ENCODE assay signal across 16 mouse cellular contexts in genomic region chr7:122740663-122741062, GRCm38 (mm10).
"Had no signal": no experiment of that assay in that cellular context is flagged by ENCODE, and none has a peak within 500 bp of the region (broad histone marks: within the 10 kb centered on the region; RNA-seq: fewer than 3 reads in every experiment).

No protein-coding gene starts in this region.

- H3K4me2 ChIP-seq: liver, embryonic 13.5 days; midbrain, embryonic 12.5 days; midbrain, embryonic 15.5 days; neural tube, embryonic 13.5 days had no signal

- ATAC-seq: midbrain, embryonic 15.5 days had no signal

- H3K27me3 ChIP-seq: liver, embryonic 13.5 days; midbrain, embryonic 12.5 days; midbrain, embryonic 15.5 days; neural tube, embryonic 13.5 days had no signal

- H3K9ac ChIP-seq: liver, embryonic 13.5 days; midbrain, embryonic 12.5 days; midbrain, embryonic 15.5 days; neural tube, embryonic 13.5 days had no signal

- H3K9me3 ChIP-seq: liver, embryonic 13.5 days; midbrain, embryonic 12.5 days; midbrain, embryonic 15.5 days; neural tube, embryonic 13.5 days had no signal

- H3K4me1 ChIP-seq: liver, embryonic 13.5 days; midbrain, embryonic 12.5 days; neural tube, embryonic 13.5 days had no signal

- H3K36me3 ChIP-seq: liver, embryonic 13.5 days; midbrain, embryonic 12.5 days; midbrain, embryonic 15.5 days; neural tube, embryonic 13.5 days had no signal

- H3K4me3 ChIP-seq: liver, embryonic 13.5 days; midbrain, embryonic 12.5 days; midbrain, embryonic 15.5 days; myocyte; neural tube, embryonic 13.5 days had no signal

- H3K27ac ChIP-seq: liver, embryonic 13.5 days; midbrain, embryonic 12.5 days; midbrain, embryonic 15.5 days; neural tube, embryonic 13.5 days; stomach, postnatal 0 days had no signal

- DNase-seq: kidney, adult 18-20 months; kidney, adult 9 months; kidney, postnatal 14 days; kidney, postnatal 4 days; liver, embryonic 13.5 days; lung, adult 2 months; lung, postnatal 14 days; lung, postnatal 4 days; retina, postnatal 1 day; right cerebral cortex, postnatal 4 days; thymus, postnatal 25 days had no signal
